Mouse (Mus musculus) hindbrain, postnatal 0 days (tissue): ENCODE results near the gene Casc4. TPM values are rescaled to one million over a fixed set of nuclear protein-coding genes. Genes with fewer than 3 reads are reported as not detected.

ENCODE experiments used
- ATAC-seq: fragments of 200-750 bp; cut with Nextera tagmentation; 2 replicates; pipeline ENCODE4 v1.8.0; 2017; ENCODE audit warnings: mild to moderate bottlenecking, moderate TSS enrichment, moderate library complexity
- DNase-seq: peaks from one replicate; pipeline ENCODE4 v3.0.0-alpha.2; 2015; ENCODE audit warnings: low spot score
- H3K27ac ChIP-seq: fragments of 300-500 bp; sonication (generic); 2 replicates; pipeline ENCODE4 v1.5.1; 2014; ENCODE audit warnings: mild to moderate bottlenecking
- H3K27me3 ChIP-seq: fragments of 300-500 bp; sonication (generic); 2 replicates; pipeline ENCODE4 v1.6.1; 2014; ENCODE audit warnings: low read length, mixed read lengths; ENCODE audit not compliant: insufficient read depth
- H3K36me3 ChIP-seq: fragments of 300-500 bp; sonication (generic); 2 replicates; pipeline ENCODE4 v1.6.1; 2014; ENCODE audit warnings: low read length, mixed read lengths; ENCODE audit not compliant: insufficient read depth
- H3K4me1 ChIP-seq: fragments of 300-500 bp; sonication (generic); 2 replicates; pipeline ENCODE4 v1.6.1; 2014; ENCODE audit warnings: antibody characterized with exemption, low read length, mixed read lengths; ENCODE audit not compliant: insufficient read depth
- H3K4me2 ChIP-seq: fragments of 300-500 bp; sonication (generic); 2 replicates; pipeline ENCODE4 v1.6.1; 2014; ENCODE audit warnings: low read depth, mild to moderate bottlenecking, low read length, moderate library complexity, mixed read lengths
- H3K4me3 ChIP-seq: fragments of 300-500 bp; sonication (generic); 2 replicates; pipeline ENCODE4 v1.5.1; 2014; ENCODE audit warnings: low read length
- H3K9ac ChIP-seq: fragments of 300-500 bp; sonication (generic); replicated peaks from 2 replicates; pipeline ENCODE4 v1.6.1; 2014; ENCODE audit warnings: mild to moderate bottlenecking, low read length, moderate library complexity, mixed read lengths
- H3K9me3 ChIP-seq: fragments of 300-500 bp; sonication (generic); 2 replicates; pipeline ENCODE4 v1.6.1; 2016; ENCODE audit warnings: low read length, mixed read lengths
- CTCF ChIP-seq: IDR thresholded peaks from 2 replicates; pipeline ENCODE4 v1.5.1; 2016; ENCODE audit warnings: antibody characterized with exemption, control low read depth, low read depth
- WGBS: fragments of 180-500 bp; shearing (Covaris S2); extraction: QIAGEN DNeasy Blood & Tissue Kit; methylation state at CpG from one replicate; pipeline ENCODE4 v1.1.7; 2014; 5-methylcytosine and 5-hydroxymethylcytosine counted together
- polyA plus RNA-seq: library from polyadenylated mRNA; unstranded; fragments of >200 nt; fragmentation: Nextera tagmentation; extraction: Ambion mirVana; gene quantifications from 2 replicates; pipeline ENCODE4 v1.2.1, GENCODE M21; 2015
- total RNA-seq: library from RNA; depleted of rRNA; stranded (reverse); fragments of >200 nt; gene quantifications from 2 replicates; pipeline ENCODE4 v1.2.3, GENCODE M21; 2014

The Casc4 gene
- total and polyA plus RNA-seq, 2 experiments from 2014 or later: 60.2 to 79.7 TPM

- H3K4me2 ChIP-seq: peak overlapping the region; percentile 74
- H3K4me1 ChIP-seq: peaks cover 11% of the 10 kb centered on the region
- peak; percentile 63 for DNase-seq
- TF ChIP-seq CTCF: no peak
- peak overlapping the region; percentile 89 for H3K27ac ChIP-seq
- no peaks in the 10 kb centered on the region for H3K36me3 ChIP-seq
- WGBS: 1% methylated on average over 56 of the region's 63 CpGs
- ATAC-seq: no peak
- peak overlapping the region; percentile 70 for H3K4me3 ChIP-seq
- no peaks in the 10 kb centered on the region for H3K9me3 ChIP-seq
- H3K27me3 ChIP-seq: no peaks in the 10 kb centered on the region
- peak overlapping the region; percentile 73 for H3K9ac ChIP-seq
Observed at GRCm38 (mm10) chr2:121867051-121867928, 520 bp downstream of the Casc4 start.

- no peaks in the 10 kb centered on the region for H3K9me3 ChIP-seq
Observed at GRCm38 (mm10) chr2:121879506-121879905, 12.7 kb downstream of the Casc4 start.

GRCm38 (mm10) chr2:121885509-121886106 is 18.8 kb downstream of the Casc4 start:
- H3K9ac ChIP-seq: no peak overlapping the region
- 100% methylated on average over 1 of the region's 1 CpGs for WGBS
- H3K9me3 ChIP-seq: no peaks in the 10 kb centered on the region
- ATAC-seq (no peak), DNase-seq (no peak)
- H3K27ac ChIP-seq: no peak overlapping the region
- no peak overlapping the region for H3K4me3 ChIP-seq
- no peak for TF ChIP-seq CTCF
- no peak overlapping the region for H3K4me2 ChIP-seq
- H3K27me3 ChIP-seq: no peaks in the 10 kb centered on the region
- H3K4me1 ChIP-seq: no peaks in the 10 kb centered on the region
- no peaks in the 10 kb centered on the region for H3K36me3 ChIP-seq

More at GRCm38 (mm10) chr2:121879506-121879905, 12.7 kb downstream of the Casc4 start:
- ATAC-seq: no peak
- Histone ChIP-seq H3K36me3 (no peaks in the 10 kb centered on the region), H3K27ac (no peak overlapping the region), H3K9ac (no peak overlapping the region), H3K4me2 (no peak overlapping the region), H3K4me3 (no peak overlapping the region), H3K4me1 (no peaks in the 10 kb centered on the region), H3K27me3 (no peaks in the 10 kb centered on the region)
- 94% methylated on average over 1 of the region's 1 CpGs for WGBS
- no peak for DNase-seq
- no peak for TF ChIP-seq CTCF

- DNase-seq (no peak), ATAC-seq (no peak)
- Histone ChIP-seq H3K27me3 (no peaks in the 10 kb centered on the region), H3K9me3 (no peaks in the 10 kb centered on the region), H3K4me1 (no peaks in the 10 kb centered on the region), H3K27ac (no peak overlapping the region), H3K9ac (no peak overlapping the region), H3K4me3 (no peak overlapping the region), H3K4me2 (no peak overlapping the region), H3K36me3 (no peaks in the 10 kb centered on the region)
- 95% methylated on average over 1 of the region's 1 CpGs for WGBS
- no peak for TF ChIP-seq CTCF
Observed at GRCm38 (mm10) chr2:121886406-121886805, 19.6 kb downstream of the Casc4 start.

- Histone ChIP-seq H3K36me3 (no peaks in the 10 kb centered on the region), H3K27me3 (no peaks in the 10 kb centered on the region), H3K9ac (no peak overlapping the region), H3K4me2 (no peak overlapping the region), H3K27ac (no peak overlapping the region), H3K4me3 (no peak overlapping the region), H3K9me3 (no peaks in the 10 kb centered on the region), H3K4me1 (no peaks in the 10 kb centered on the region)
- 90% methylated on average over 3 of the region's 3 CpGs for WGBS
- DNase-seq (no peak), ATAC-seq (no peak)
- no peak for TF ChIP-seq CTCF
Observed at GRCm38 (mm10) chr2:121888720-121889497, 22.1 kb downstream of the Casc4 start.

GRCm38 (mm10) chr2:121895261-121895660 is 28.5 kb downstream of the Casc4 start:
- Histone ChIP-seq H3K27me3 (no peaks in the 10 kb centered on the region), H3K4me3 (no peak overlapping the region), H3K27ac (no peak overlapping the region), H3K9me3 (no peaks in the 10 kb centered on the region), H3K9ac (no peak overlapping the region), H3K4me1 (no peaks in the 10 kb centered on the region), H3K4me2 (no peak overlapping the region), H3K36me3 (no peaks in the 10 kb centered on the region)
- DNase-seq (no peak), ATAC-seq (no peak)
- no peak for TF ChIP-seq CTCF
- WGBS: 75% methylated on average over 2 of the region's 2 CpGs
